Mouse (Mus musculus) brain, embryonic 14.5 days (tissue): ENCODE measurements at regions not wholly inside any gene's neighbourhood (a gene's known extent, or its start where the extent isn't known, plus 50 kb on each side); places are given as distances from the start of the nearest gene placed in this dataset.

ENCODE experiments used
- CTCF ChIP-seq: fragments of 200-500 bp; IDR thresholded peaks from 2 replicates; pipeline ENCODE4 v1.5.1; 2012; ENCODE audit warnings: inconsistent platforms, mild to moderate bottlenecking, moderate library complexity, borderline replicate concordance; ENCODE audit not compliant: insufficient read depth, insufficient read length; ENCODE audit errors: extremely low read depth
- POLR2A ChIP-seq: fragments of 200-500 bp; IDR thresholded peaks from 2 replicates; pipeline ENCODE4 v1.6.1; 2012; ENCODE audit warnings: mild to moderate bottlenecking, inconsistent platforms, borderline replicate concordance; ENCODE audit not compliant: poor library complexity, insufficient read depth, insufficient read length, severe bottlenecking; ENCODE audit errors: extremely low read depth

- TF ChIP-seq CTCF (no peak), POLR2A (no peak)
These were observed 219.7 kb downstream of the Sox2 start for GRCm38 (mm10) chr3:34869911-34870310.
